Mouse (Mus musculus) cerebellum, postnatal 4 days (tissue): Measurements from ENCODE around the gene Adamts16.

ENCODE experiments used
- DNase-seq, 2 experiments: peaks; one replicate each; pipeline ENCODE4 v3.0.0; 2022; ENCODE audit warnings: low spot score in 2 of 2, mixed read lengths in 1 of 2

The Adamts16 gene

DNA sequence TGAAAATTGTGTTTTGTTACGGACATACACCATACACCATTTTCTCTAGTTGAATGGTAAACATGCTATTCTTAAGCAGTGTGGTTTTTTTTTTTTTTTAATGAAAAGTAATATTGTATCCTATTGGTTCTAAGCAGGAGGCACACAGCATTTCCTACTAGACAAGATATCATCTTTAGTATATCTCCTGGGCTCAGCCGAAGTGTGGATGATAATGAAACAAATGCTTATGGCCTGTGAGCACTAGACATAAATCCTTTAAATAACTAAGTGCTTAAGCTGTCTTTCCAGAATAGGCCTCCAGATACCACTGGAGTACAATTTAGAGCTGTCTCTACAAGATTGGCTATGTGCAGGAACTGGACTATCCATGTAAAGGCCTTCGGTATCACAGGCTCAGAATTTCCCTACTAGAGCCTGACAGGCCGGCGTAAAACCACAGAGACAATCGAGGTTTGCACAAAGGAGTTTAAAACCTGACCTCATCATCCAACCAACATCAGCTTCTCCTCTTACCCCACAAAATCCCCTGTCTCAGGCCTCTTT, 8.9 kb downstream of the Adamts16 start:
- no peak for DNase-seq

DNA sequence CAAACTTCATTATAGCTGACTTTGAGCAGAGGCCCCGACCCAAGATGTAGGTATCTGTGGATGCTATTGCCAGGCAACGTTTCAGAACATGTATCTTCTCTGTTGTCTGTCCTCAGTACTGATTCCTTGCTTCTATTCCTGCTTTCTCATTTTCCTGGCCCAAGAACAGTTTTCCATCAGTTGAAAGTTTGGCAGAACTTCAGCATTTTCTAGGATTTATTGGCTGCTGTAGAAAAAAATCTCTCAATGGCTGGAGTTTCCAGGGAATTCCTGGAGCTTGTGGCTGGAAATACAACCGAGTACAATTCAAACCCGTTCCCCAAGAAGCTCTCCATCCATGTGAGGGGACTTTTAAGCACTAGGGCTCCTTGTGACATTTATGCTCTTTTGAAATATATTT, 10.6 kb downstream of the Adamts16 start:
- no peak for DNase-seq

- no peak for DNase-seq
Observed at GRCm38 (mm10) chr13:70827507-70827906, 14.1 kb downstream of the Adamts16 start.

GRCm38 (mm10) chr13:70825265-70825664, 16.3 kb downstream of the Adamts16 start:
- no peak for DNase-seq

GRCm38 (mm10) chr13:70823757-70824156, 17.9 kb downstream of the Adamts16 start:
- no peak for DNase-seq

DNA sequence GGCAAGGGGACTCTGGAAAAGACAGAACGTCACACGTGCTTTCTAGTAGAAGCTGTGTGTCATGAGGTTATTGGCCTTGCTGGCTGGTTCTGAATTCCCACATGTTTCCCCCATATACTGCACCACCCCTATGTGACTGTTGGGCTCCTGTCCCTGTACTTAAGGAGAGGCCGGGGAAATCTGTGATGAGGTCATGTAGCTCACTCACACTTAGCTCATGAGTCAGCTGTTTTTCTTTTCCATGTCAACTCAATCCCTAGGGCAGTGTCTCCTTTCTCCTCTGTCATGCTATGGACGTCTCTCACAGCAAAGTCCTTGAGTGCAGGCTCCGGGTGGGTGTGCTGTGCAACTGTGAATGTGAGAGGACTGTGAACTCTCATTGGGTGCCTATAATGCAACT, 22.6 kb downstream of the Adamts16 start:
- DNase-seq = no peak

GRCm38 (mm10) chr13:70814423-70814822, 27.2 kb downstream of the Adamts16 start:
- no peak for DNase-seq

- DNase-seq = no peak
Observed at GRCm38 (mm10) chr13:70805506-70805905, 36.1 kb downstream of the Adamts16 start.

DNA sequence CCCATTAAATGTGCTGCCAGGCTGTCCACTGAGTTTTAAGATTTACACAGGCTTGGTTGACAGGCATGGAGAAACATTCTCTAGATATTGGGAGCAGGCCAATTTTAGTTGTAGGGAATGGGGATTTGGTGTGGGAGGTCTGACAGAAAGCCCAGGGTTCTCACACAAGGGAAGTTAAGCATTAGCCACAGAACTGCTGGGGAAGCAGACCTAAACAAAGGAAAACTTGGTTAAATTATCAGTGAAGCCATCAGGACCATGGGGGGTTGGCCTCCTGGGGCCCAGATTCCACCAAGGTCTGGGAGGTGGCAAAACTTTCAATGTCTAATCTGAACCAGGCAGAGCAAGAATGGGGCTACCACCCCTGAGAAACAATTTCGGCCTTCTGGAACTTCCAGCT, 38.8 kb downstream of the Adamts16 start:
- no peak for DNase-seq

GRCm38 (mm10) chr13:70799322-70799721, 42.3 kb downstream of the Adamts16 start:
- no peak for DNase-seq

DNA sequence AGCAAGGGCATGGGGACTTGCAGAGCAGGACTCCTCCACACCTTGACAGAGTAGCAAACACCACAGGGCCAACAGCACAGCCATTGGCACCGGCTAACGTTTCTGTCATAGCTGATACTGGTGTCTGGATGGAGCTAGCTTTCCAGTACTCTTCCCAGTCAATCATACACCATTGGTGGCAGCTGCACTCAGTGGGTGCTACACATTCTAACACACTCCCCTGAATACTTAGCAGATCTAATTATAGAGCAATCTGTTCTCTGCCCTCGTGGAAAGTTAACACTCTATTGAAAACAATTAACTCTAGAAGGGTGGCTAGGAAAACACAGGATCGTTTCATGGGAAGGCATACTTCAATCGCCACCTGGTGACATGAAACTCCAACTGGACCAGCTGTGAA, 43.2 kb downstream of the Adamts16 start:
- no peak for DNase-seq

GRCm38 (mm10) chr13:70794074-70794572, 47.5 kb downstream of the Adamts16 start:
- DNase-seq = no peak

GRCm38 (mm10) chr13:70793660-70794059, 48.0 kb downstream of the Adamts16 start:
- no peak for DNase-seq

DNA sequence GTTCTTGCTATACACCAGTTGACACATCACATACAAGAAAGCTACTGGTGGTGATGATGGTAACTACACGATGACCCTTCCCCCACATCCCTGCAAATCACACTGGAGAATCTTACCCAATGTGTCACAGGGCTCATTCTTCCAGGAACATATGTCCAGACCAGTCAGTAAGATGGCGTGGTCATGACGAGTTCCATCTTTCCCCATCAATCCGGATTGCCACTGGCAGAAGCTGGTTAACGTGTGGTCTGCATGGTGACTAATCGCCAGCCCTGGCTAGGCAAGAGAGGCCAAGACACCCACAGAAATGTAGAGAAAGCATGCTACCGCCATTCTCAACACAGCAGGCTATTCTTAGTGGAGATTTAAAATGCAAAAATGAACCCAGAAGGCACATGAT, 48.7 kb downstream of the Adamts16 start:
- DNase-seq = no peak

- no peak for DNase-seq
Observed at GRCm38 (mm10) chr13:70789806-70790205, 51.8 kb downstream of the Adamts16 start.

- no peak for DNase-seq
Observed at GRCm38 (mm10) chr13:70789022-70789421, 52.6 kb downstream of the Adamts16 start.

DNA sequence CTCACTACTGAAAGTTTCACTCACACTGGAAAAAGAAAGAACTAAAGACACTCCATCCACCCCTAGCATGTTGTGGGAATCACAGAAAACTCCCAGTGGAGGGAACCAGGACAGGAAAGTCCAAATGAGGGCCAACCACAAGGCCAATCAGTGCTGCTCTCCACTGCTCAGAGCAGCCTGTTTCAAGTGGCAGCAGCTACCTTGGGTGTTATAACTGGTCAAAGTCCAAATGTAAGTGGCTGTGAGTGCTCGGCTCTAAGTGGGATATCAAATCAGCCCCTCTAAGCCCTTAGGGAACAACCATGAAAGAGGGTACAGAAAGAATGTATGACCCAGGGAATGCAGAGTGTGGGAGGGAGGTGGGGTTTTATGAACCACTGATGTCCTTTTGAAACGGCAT, 56.5 kb downstream of the Adamts16 start:
- no peak for DNase-seq

DNA sequence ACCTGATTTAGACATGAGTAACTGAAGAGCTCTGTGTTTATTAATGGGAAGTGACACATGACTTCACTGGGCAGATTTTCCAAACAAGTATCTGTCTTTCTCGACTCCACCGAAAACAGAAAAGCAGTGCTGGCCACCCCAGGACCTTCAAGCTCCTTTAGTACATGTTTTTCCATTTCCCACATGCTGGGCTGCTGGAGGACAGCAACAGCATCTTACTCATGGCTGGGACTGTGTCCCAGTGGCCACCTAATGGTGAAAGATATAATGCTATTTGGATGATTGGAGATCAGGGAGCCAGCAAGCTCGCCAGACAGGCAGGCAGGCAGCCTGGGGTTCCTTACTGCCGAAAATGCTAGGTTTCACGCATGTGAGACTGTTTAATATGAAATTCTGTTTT, 57.5 kb downstream of the Adamts16 start:
- DNase-seq = no peak

DNA sequence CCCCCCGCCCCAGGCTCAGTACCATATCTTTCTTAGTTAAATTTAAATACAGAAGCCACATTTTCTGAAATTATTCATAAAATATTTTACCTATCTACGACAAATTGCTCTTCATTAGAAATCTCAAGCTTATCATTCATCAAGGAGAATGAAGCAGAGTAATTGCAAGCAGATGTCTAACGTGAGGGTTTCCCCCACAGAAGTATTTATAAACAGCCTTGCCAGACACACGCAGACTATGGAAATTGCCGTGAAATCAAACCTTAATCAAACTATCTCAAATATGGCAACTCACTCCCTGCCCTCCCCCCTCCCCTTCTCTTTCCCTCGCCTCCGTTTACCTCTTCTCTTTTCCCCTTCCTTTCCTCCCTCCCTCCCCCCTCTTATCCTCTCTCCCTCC, 61.8 kb downstream of the Adamts16 start:
- DNase-seq = no peak

DNA sequence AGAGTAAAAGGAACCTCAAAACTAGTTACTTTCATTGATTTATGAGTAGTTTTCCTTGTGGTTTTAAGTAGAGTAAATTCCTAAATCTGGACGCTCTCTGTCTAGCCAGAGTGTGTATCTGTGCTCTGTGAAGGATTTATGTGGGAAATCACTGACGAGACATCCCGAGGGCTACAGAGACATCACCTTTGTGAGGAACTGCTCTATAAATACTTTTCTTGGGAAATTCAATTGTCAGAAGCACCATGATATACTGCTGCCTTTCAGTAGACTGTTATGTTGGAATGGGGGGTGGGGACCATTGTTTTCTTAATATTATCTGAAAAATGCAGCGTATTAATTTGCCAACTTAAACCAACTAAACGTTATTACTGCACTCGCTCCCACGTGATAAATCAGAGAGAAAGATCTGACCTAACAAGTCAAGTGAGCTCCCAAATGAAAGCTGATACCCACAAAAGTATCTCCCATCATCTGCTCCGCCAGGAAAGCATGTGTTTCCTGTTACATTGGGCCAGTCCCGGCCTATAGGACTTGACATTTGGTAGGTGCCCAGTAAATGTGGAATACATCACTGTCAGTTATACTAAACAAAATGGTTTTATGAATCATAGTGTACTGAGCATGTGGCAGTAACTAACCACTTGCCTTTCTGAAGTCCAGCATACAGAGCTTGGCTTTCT, 62.6 kb downstream of the Adamts16 start:
- DNase-seq = no peak

DNA sequence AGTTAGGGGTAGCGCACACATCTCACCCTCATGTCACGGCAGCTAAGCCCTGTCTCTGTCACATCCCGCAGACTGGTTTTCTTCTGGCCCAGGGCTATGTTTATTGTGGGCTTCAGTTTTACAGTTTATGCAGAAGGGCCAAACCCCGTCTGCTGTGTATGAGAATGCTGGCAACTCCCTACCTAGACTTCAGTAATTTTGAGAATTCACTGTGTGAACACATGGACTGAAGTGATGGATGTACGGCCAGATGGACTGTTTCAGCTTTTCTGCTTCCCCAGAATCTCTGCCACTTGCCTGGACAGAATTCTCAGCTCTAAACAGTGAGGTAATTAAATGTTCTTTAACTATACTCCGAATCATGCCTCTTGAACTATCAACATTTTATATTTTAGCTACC, 70.5 kb downstream of the Adamts16 start:
- no peak for DNase-seq

DNA sequence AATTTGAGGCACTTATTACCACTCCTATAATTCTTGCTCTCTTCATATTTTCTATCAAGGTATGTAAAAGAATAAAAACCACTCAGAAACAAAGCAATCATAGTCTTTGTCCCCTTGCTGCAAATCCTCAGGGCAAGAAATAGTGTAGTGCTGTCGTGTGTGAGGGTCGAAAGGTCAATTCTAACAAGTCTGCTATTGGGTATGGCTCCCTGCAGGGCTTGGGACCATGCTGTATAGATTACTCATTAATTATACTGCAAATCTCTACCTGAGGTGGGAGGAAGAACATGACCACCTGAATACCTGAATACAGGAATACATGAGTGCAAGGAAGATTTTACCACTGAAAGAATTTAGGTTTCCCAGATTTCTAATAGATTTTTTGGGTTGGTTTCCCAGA, 72.5 kb downstream of the Adamts16 start:
- DNase-seq = no peak

GRCm38 (mm10) chr13:70767462-70767861, 74.1 kb downstream of the Adamts16 start:
- DNase-seq = no peak

DNA sequence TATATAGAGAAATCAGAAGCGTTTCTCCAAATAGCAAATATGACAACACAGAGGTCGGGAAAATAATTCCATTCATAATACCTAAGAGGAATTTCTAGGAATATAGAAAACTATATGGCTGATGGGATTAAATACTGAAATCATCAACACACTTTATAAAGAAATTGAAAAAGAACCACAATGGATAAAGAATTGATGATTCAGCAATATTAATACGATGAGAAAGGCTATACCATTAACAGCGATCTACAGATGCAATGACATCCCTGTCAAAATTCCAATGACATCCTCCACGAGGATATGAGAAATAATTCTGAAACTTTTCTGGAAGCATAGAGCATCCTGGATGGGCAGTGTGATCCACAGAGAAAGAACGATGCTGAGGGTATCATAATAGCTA, 76.9 kb downstream of the Adamts16 start:
- DNase-seq = no peak
